Mouse (Mus musculus): Measurements from ENCODE around the gene Sf3b1.
"Not testable (repeated sequence)": the region's sequence is repeated elsewhere in the genome, so short reads cannot be mapped to it uniquely, and the experiment has no call there.

Gene Sf3b1

GRCm38 (mm10) chr1:54956995-54957394 lies 70.3 kb downstream of the Sf3b1 start:
- DNase-seq (ENCODE audit: low spot score in 2 of 2), result not testable (repeated sequence)

- no peak for DNase-seq (ENCODE audit: low spot score in 2 of 2)
Measured at GRCm38 (mm10) chr1:54954856-54955255, 72.4 kb downstream of the Sf3b1 start.

- DNase-seq (ENCODE audit: low spot score in 2 of 2), result no peak
Measured at GRCm38 (mm10) chr1:54944648-54945047, 82.6 kb downstream of the Sf3b1 start.

GRCm38 (mm10) chr1:54935466-54935865 lies 91.8 kb downstream of the Sf3b1 start:
- no peak for DNase-seq (ENCODE audit: low spot score in 2 of 2)
